Comparison of ENCODE assay signal across 9 mouse cellular contexts in the genomic region with DNA sequence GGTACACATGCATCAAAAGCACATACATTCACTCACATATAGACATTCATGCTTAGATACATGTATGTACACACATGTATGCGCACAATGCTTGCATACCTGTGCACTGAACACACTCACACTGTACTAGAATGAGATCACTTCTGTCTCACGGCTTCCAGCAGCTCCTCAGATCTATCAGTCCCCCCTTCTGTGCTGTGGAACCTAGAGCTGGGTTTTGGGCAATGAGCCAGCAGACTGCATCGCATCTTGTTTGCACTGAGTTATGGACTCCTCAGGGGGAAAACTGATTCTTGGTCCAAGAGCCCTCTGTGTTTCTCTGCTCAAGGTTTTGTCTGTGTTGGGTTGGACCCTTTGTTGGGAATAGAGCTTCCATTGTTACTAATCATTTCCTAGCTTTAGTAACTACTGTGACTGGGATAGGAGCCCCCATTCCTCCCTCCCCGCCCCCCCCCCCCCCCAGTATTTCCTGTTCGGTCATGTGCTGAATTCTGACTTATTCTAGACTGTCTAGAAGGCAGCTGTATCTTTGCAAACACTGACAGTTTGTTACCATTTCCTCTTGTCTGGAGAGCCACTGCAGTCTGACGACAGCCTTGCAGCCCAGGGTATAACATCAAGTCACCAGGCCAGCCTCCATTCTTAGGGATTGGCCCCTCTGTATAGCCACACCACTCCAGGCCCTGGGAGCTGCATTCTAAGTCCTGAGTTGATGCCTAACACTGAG.
DNase-seq lines count a peak whose midpoint lies in the region; ATAC-seq and TF ChIP-seq lines count a peak whose summit lies in the region.
"Had no signal": no experiment of that assay in that cellular context is flagged by ENCODE, and none has a peak within 500 bp of the region (broad histone marks: within the 10 kb centered on the region; RNA-seq: fewer than 3 reads in every experiment).

No protein-coding gene starts in this region.

- no peak overlapping the region for H3K4me3 ChIP-seq in lung, embryonic 14.5 days (ENCODE audit: low read depth, low read length)
- no peak overlapping the region for H3K4me3 ChIP-seq in forebrain, embryonic 15.5 days
- no peak overlapping the region for H3K4me3 ChIP-seq in kidney, embryonic 15.5 days (replicated peaks)
- no peak overlapping the region for H3K4me3 ChIP-seq in neural tube, embryonic 15.5 days (replicated peaks)
- H3K4me3 ChIP-seq: erythroblast, embryonic 14.5 days had no signal

- no peaks in the 10 kb centered on the region for H3K27me3 ChIP-seq in lung, embryonic 14.5 days (ENCODE audit: insufficient read depth, low read length)
- H3K27me3 ChIP-seq in forebrain, embryonic 15.5 days: peaks cover 10% of the 10 kb centered on the region; the same call in 1 of the 2 replicates
- H3K27me3 ChIP-seq in kidney, embryonic 15.5 days: no peaks in the 10 kb centered on the region; the same call in 1 of the 2 replicates
- H3K27me3 ChIP-seq in neural tube, embryonic 15.5 days (replicated peaks): peaks cover 8% of the 10 kb centered on the region

- H3K4me1 ChIP-seq in lung, embryonic 14.5 days (ENCODE audit: insufficient read depth): peaks cover 14% of the 10 kb centered on the region
- H3K4me1 ChIP-seq in forebrain, embryonic 15.5 days: peaks cover 18% of the 10 kb centered on the region
- peaks cover 32% of the 10 kb centered on the region for H3K4me1 ChIP-seq in kidney, embryonic 15.5 days
- peaks cover 27% of the 10 kb centered on the region for H3K4me1 ChIP-seq in neural tube, embryonic 15.5 days

- H3K4me2 ChIP-seq in lung, embryonic 14.5 days: no peak overlapping the region
- H3K4me2 ChIP-seq in forebrain, embryonic 15.5 days (replicated peaks): no peak overlapping the region
- H3K4me2 ChIP-seq in kidney, embryonic 15.5 days: no peak overlapping the region
- H3K4me2 ChIP-seq in neural tube, embryonic 15.5 days: no peak overlapping the region

- H3K27ac ChIP-seq in lung, embryonic 14.5 days (ENCODE audit: low read depth): peak overlapping the region; percentile 62
- H3K27ac ChIP-seq in forebrain, embryonic 15.5 days (replicated peaks): no peak overlapping the region
- peak overlapping the region; percentile 68 for H3K27ac ChIP-seq in kidney, embryonic 15.5 days
- peak overlapping the region; percentile 23; the same call in 1 of the 2 replicates for H3K27ac ChIP-seq in neural tube, embryonic 15.5 days (replicated peaks)

- H3K36me3 ChIP-seq in lung, embryonic 14.5 days (ENCODE audit: insufficient read depth): no peaks in the 10 kb centered on the region
- H3K36me3 ChIP-seq in forebrain, embryonic 15.5 days: no peaks in the 10 kb centered on the region
- no peaks in the 10 kb centered on the region for H3K36me3 ChIP-seq in kidney, embryonic 15.5 days
- no peaks in the 10 kb centered on the region for H3K36me3 ChIP-seq in neural tube, embryonic 15.5 days

- DNase-seq in lung, embryonic 14.5 days: peak; percentile 90
- DNase-seq in lung, postnatal 36 days: no peak
- DNase-seq in yolk sac, embryonic 10.5 days (ENCODE audit: low spot score): no peak
- no peak for DNase-seq in frontal cortex, postnatal 14 days (ENCODE audit: low spot score in 2 of 2)
- no peak for DNase-seq in gastrocnemius, adult 8-10 months (ENCODE audit: low spot score in 2 of 2)

- H3K9me3 ChIP-seq in lung, embryonic 14.5 days (ENCODE audit: low read depth, low read length): no peaks in the 10 kb centered on the region
- no peaks in the 10 kb centered on the region for H3K9me3 ChIP-seq in forebrain, embryonic 15.5 days
- no peaks in the 10 kb centered on the region for H3K9me3 ChIP-seq in kidney, embryonic 15.5 days (replicated peaks)
- no peaks in the 10 kb centered on the region for H3K9me3 ChIP-seq in neural tube, embryonic 15.5 days (replicated peaks)

- no peak for TF ChIP-seq CTCF in lung, embryonic 14.5 days (IDR thresholded peaks at IDR 0.05; ENCODE audit: low read depth)

- H3K9ac ChIP-seq in lung, embryonic 14.5 days: no peak overlapping the region
- no peak overlapping the region for H3K9ac ChIP-seq in forebrain, embryonic 15.5 days (replicated peaks)
- no peak overlapping the region for H3K9ac ChIP-seq in kidney, embryonic 15.5 days
- no peak overlapping the region for H3K9ac ChIP-seq in neural tube, embryonic 15.5 days (replicated peaks)

- peak; percentile 86 for ATAC-seq in lung, embryonic 14.5 days (ENCODE audit: insufficient read depth)
- ATAC-seq in forebrain, embryonic 15.5 days (replicated peaks): peak; percentile 58; the same call in 1 of the 2 replicates
- peak; percentile 72 for ATAC-seq in kidney, embryonic 15.5 days (replicated peaks; ENCODE audit: low FRiP score)
- ATAC-seq in neural tube, embryonic 15.5 days (ENCODE audit: low FRiP score): peak; percentile 58

- 22% methylated on average over 6 of the region's 6 CpGs for WGBS in lung, embryonic 14.5 days
- 35% methylated on average over 6 of the region's 6 CpGs for WGBS in forebrain, embryonic 15.5 days
- WGBS in kidney, embryonic 15.5 days: 49% methylated on average over 5 of the region's 6 CpGs
- 34% methylated on average over 6 of the region's 6 CpGs for WGBS in neural tube, embryonic 15.5 days
